Mouse (Mus musculus) R1 (cell line): ENCODE measurements around the gene Il3.

Source experiments
- DNase-seq: peaks from one replicate; pipeline ENCODE4 v3.0.0-alpha.2; 2018; ENCODE audit warnings: low read depth, low spot score

Gene Il3

GRCm38 (mm10) chr11:54287821-54288453, 20.9 kb upstream of the Il3 start:
- DNase-seq, result no peak

GRCm38 (mm10) chr11:54271437-54271949, 4.4 kb upstream of the Il3 start:
- DNase-seq, result no peak

GRCm38 (mm10) chr11:54269191-54269896, 2.3 kb upstream of the Il3 start:
- no peak for DNase-seq

GRCm38 (mm10) chr11:54264542-54264941, 2.5 kb downstream of the Il3 start:
- DNase-seq, result peak; percentile 74

- DNase-seq, result peak; percentile 57
These were observed 3.6 kb downstream of the Il3 start for GRCm38 (mm10) chr11:54263405-54264031.

GRCm38 (mm10) chr11:54256624-54257376, 10.3 kb downstream of the Il3 start:
- peak; percentile 64 for DNase-seq

- DNase-seq, result no peak
These were observed 13.0 kb downstream of the Il3 start for GRCm38 (mm10) chr11:54254114-54254513.

GRCm38 (mm10) chr11:54250575-54250974, 16.5 kb downstream of the Il3 start:
- no peak for DNase-seq

GRCm38 (mm10) chr11:54249748-54250147, 17.3 kb downstream of the Il3 start:
- no peak for DNase-seq

- DNase-seq, result no peak
These were observed 17.9 kb downstream of the Il3 start, which contains the start of gene Csf2 for GRCm38 (mm10) chr11:54248940-54249717. Gene Csf2 (minus strand): TSS chr11:54249667.

- no peak for DNase-seq
These were observed 19.7 kb downstream of the Il3 start for GRCm38 (mm10) chr11:54247251-54247950.

GRCm38 (mm10) chr11:54244465-54244864, 22.6 kb downstream of the Il3 start:
- no peak for DNase-seq

GRCm38 (mm10) chr11:54242494-54242893, 24.6 kb downstream of the Il3 start:
- DNase-seq, result no peak

- DNase-seq, result no peak
These were observed 30.1 kb downstream of the Il3 start for GRCm38 (mm10) chr11:54236939-54237338.

GRCm38 (mm10) chr11:54227478-54227877, 39.6 kb downstream of the Il3 start:
- no peak for DNase-seq

- DNase-seq, result no peak
These were observed 42.5 kb downstream of the Il3 start for GRCm38 (mm10) chr11:54224475-54224986.

GRCm38 (mm10) chr11:54223637-54224474, 43.2 kb downstream of the Il3 start:
- DNase-seq, result no peak

GRCm38 (mm10) chr11:54219903-54220740, 47.0 kb downstream of the Il3 start:
- DNase-seq, result no peak
